18 mouse cellular contexts compared by ENCODE assay signal in genomic region chr12:77527499-77527898, GRCm38 (mm10).
DNase-seq lines count a peak whose midpoint lies in the region; TF ChIP-seq lines count a peak whose summit lies in the region.
"Had no signal": no experiment of that assay in that cellular context is flagged by ENCODE, and none has a peak within 500 bp of the region (broad histone marks: within the 10 kb centered on the region; RNA-seq: fewer than 3 reads in every experiment).

No protein-coding gene starts in this region.

- no peaks in the 10 kb centered on the region for H3K36me3 ChIP-seq in kidney, adult 2 months (ENCODE audit: control insufficient read depth, insufficient read depth, low read length)
- H3K36me3 ChIP-seq: hindbrain, embryonic 10.5 days; liver, embryonic 15.5 days; neural tube, embryonic 15.5 days; stomach, embryonic 15.5 days had no signal

- no peak overlapping the region for H3K4me3 ChIP-seq in kidney, adult 2 months (ENCODE audit: insufficient read depth, low read depth, low read length)
- H3K4me3 ChIP-seq: forebrain, embryonic 13.5 days; hindbrain, embryonic 10.5 days; liver, embryonic 15.5 days; myocyte; neural tube, embryonic 15.5 days; stomach, embryonic 15.5 days had no signal

- TF ChIP-seq CTCF in kidney, adult 2 months (conservative IDR thresholded peaks at IDR 0.05; ENCODE audit: insufficient read depth, insufficient read length, low read depth, low read length), result no peak

- no peak overlapping the region for H3K27ac ChIP-seq in kidney, adult 2 months (ENCODE audit: insufficient read depth, low read depth, low read length)
- H3K27ac ChIP-seq: forebrain, embryonic 13.5 days; hindbrain, embryonic 10.5 days; liver, embryonic 15.5 days; neural tube, embryonic 15.5 days; stomach, embryonic 15.5 days had no signal

- no peaks in the 10 kb centered on the region for H3K4me1 ChIP-seq in kidney, adult 2 months (ENCODE audit: control insufficient read depth, insufficient read depth, low read length)
- H3K4me1 ChIP-seq: liver, embryonic 15.5 days; neural tube, embryonic 15.5 days; stomach, embryonic 15.5 days had no signal

- DNase-seq in kidney, adult 2 months, result peak; percentile 12
- DNase-seq in kidney, adult 18-20 months, result no peak
- peak; percentile 27 for DNase-seq in testis, postnatal 10 days (ENCODE audit: low spot score)
- no peak for DNase-seq in testis, postnatal 14 days (ENCODE audit: low spot score)
- DNase-seq in cerebellum, postnatal 14 days, result peak; percentile 71 to 75
- DNase-seq in kidney, postnatal 4 days, result peak; percentile 28 to 46
- no peak for DNase-seq in neural tube, embryonic 10.5 days (ENCODE audit: extremely low spot score, low spot score)
- no peak for DNase-seq in B cell, adult 2 months
- DNase-seq: adrenal gland, postnatal 36 days; gastrocnemius, postnatal 14 days; midbrain, embryonic 14.5 days; right cerebral cortex, postnatal 25 days had no signal

- TF ChIP-seq POLR2A in kidney, adult 2 months (IDR thresholded peaks at IDR 0.05; ENCODE audit: low read depth, low read length), result no peak

- 55% methylated on average over 1 of the region's 1 CpGs for WGBS in kidney, adult 2 months

- H3K27me3 ChIP-seq in kidney, adult 2 months (replicated peaks; ENCODE audit: control insufficient read depth, insufficient read depth, low read length), result no peaks in the 10 kb centered on the region
- H3K27me3 ChIP-seq: forebrain, embryonic 13.5 days; liver, embryonic 15.5 days; neural tube, embryonic 15.5 days; stomach, embryonic 15.5 days had no signal

Comparison
In these comparisons a context has a peak if more than half of its experiments do, and no peak if none do; other contexts are left out.
1. DNase-seq: peak in kidney, adult 2 months (single experiment), testis, postnatal 10 days (single experiment), cerebellum, postnatal 14 days (2 of 2) and kidney, postnatal 4 days (2 of 2); none in kidney, adult 18-20 months (single experiment), testis, postnatal 14 days (single experiment), neural tube, embryonic 10.5 days (single experiment) and B cell, adult 2 months (0 of 2).